Mouse (Mus musculus): Measurements from ENCODE around the gene Myh7.

DNA sequence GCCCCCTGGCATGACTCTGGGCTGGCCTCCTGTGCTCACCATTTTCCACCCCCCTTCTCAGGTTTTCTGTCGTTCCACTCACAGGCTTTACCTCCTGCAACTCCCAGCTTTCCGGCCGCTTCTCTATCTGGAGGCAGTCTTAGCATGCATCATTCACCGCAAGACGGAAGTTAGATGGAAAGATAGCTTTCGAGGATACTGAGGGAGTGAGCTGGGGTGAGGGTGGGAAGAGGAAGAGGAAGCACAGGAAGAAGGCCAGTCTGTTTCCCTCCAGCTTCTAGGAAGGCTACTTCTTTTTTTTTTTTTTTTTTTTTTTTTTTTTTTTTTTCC lies 57.6 kb downstream of the Myh7 start:
- TF ChIP-seq PAX5 (IDR thresholded peaks at IDR 0.05; ENCODE audit: low read length): no peak
- TF ChIP-seq SMC3 (IDR thresholded peaks at IDR 0.05; ENCODE audit: low read depth, low read length): no peak
- TF ChIP-seq CTCF (conservative IDR thresholded peaks at IDR 0.05 in 1 of 2, IDR thresholded peaks at IDR 0.05 in 1 of 2; ENCODE audit: low read depth in 2 of 2, low read length in 2 of 2): no peak
- TF ChIP-seq RAD21 (IDR thresholded peaks at IDR 0.05; ENCODE audit: low read depth, low read length): no peak
- no peak for TF ChIP-seq SIN3A (IDR thresholded peaks at IDR 0.05; ENCODE audit: low read length)
- TF ChIP-seq MAFK (IDR thresholded peaks at IDR 0.05; ENCODE audit: insufficient replicate concordance, low read length): no peak
- no peak for TF ChIP-seq KAT2A (IDR thresholded peaks at IDR 0.05; ENCODE audit: insufficient replicate concordance, low read length)
- TF ChIP-seq USF1 (IDR thresholded peaks at IDR 0.05; ENCODE audit: low read depth, low read length): no peak
- no peak for TF ChIP-seq JUND (conservative IDR thresholded peaks at IDR 0.05; ENCODE audit: low read depth, low read length)

All from CH12.LX (cell line).